Mouse (Mus musculus) retina, adult 2 months (tissue): Measurements from ENCODE around the gene Ablim2.
A peak's percentile ranks its signal among the peaks of the same experiment; 100 is the strongest.

Experiments
- DNase-seq: peaks from one replicate; pipeline ENCODE4 v3.0.0-alpha.2; 2012; ENCODE audit warnings: low read depth, low spot score

Gene Ablim2

DNA sequence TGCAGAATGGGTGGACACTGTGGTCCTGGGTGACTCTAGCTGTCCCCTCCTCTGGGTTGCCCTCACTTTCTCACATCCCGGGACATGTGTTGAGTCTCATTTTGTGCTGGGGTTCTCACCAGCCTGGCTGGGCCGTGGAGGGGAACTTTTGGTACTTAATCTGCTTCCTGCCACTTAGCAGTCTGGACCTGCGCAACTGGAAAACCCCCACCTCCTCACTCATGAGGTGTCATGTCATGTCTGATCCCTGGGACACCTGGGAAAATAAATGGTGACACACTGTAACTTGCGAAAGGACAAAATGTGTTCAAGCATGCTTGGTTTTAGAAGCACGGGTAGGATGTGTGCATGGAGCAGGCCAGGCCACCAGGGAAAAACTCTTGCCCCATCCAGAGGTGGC is 127.0 kb downstream of the Ablim2 start:
- DNase-seq, result no peak

DNA sequence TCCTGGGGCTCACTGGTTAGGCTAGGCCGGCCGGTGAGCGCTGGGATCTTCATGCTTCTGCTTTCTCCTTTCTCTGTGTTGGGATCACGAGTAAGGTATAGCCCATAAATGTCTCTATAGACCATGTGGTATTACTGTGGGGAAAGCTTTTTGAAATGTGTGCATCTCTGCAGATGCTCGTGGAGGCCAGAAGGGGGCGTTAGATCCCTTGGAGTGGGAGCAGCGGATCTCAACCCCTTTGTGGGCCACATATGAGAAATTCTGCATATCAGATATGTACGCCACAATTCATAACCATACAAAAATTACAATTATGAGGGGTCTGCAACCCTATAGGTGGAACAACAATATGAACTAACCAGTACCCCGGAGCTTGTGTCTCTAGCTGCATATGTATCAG is 131.3 kb downstream of the Ablim2 start:
- DNase-seq, result no peak

DNA sequence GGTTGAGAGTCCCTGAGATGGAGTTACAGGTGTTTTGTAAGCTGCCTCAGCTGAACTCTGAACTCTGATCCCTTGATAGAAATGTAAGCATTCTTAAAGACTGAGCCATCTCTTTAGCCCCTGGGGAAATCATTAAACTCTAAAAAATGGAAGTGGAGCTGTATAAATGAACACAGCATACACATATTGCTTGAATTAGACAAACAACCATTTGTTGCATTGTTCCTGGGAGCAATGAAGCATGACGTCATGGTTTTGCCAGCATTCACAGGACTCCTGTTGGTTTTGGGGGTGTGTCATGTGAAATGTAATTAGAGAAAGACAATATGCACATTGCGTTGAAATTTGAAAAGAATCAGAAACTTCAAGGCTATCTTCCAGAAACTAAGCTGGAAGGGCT is 132.0 kb downstream of the Ablim2 start:
- no peak for DNase-seq

DNA sequence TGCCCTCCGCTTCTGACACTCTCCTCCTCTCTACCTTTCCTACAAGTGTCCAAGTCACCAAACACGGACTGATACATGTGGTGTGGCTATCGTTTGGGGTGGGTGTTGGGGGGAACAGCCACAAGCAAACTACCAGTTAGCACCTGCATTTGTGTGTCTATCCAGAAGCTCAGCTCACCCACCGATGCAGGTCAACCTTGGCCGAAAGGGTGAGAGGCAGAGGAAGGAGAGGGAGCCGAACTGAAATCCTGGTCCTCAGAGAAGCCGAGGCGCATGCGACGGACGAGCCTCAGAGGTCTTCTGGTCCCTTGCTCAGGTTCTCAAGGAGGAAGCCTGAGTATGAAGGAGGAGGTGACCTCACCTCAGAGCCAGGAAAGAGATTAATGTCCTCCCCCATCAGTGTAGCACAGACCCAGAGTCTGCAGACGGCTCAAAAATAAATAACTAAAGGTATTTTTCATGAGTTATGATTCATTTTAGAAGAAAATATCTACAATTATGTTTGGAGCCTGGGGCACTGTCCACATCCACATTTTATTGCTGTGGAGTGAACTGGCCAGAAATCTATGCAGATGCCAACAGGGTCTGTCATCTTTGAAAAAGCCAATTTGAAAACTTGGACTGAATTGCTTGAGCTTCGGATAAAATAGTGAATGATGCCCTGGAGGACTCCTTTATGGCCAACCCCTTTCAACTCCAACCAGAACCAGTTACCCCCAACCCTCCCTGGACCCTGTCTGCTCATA is 133.5 kb downstream of the Ablim2 start:
- no peak for DNase-seq

DNA sequence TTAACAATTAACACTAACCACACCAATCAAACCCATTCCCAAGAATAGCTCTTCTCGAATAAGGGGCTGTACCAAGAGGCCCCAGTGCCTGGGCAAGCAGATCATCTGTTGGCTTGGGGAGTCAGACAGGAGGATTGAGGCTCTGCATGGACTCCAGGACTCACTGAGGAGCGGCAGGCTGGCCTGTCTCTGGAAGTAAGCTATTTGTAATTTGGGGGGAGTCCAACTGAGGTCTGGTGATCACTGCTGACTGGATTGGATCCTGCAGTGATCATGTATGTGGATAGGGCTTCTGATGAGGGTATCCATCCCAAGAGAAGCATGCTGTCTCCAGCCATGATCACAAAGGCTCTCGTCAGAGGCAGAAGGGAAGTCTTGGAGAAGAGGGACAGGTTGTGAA is 134.7 kb downstream of the Ablim2 start:
- no peak for DNase-seq

DNA sequence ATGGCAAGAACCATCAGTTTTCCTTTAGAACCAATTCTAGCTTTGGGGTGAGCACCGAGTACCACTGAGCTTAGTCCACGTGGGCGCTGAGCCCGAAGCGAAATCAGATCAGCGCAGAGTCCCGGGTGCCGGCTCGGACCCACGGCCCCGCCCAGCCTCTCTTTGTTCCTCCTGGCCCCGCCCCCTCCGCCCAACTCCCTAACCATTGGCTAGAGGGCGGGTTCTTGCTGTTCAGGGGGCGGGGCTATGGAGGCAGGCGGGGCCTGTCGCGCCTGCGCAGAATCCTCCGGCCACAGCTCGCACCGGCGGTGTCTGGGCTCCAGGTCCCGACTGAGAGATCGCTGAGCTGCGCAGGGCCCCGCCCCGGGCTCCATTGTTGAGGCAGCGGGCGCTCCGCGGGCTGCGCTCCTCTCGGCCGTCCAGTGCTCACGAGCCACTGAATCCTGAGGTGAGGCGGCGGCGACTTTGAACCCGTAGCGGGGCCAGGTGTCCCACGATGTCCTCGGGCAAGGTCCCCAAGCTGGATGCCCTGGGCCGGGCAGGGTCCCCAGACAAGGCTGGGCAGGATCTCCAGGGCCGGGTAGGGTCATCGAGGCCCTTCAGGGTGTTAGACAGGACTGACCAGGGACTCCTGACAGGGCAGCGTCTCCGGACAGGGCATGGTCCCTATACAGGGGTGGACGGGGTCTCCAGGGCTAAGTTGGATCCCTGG is 135.6 kb downstream of the Ablim2 start, which contains the start of gene Afap1:
Afap1 (plus strand) TSS at position 227 of the 712 bp plus-strand sequence.
- DNase-seq, result peak; percentile 92

DNA sequence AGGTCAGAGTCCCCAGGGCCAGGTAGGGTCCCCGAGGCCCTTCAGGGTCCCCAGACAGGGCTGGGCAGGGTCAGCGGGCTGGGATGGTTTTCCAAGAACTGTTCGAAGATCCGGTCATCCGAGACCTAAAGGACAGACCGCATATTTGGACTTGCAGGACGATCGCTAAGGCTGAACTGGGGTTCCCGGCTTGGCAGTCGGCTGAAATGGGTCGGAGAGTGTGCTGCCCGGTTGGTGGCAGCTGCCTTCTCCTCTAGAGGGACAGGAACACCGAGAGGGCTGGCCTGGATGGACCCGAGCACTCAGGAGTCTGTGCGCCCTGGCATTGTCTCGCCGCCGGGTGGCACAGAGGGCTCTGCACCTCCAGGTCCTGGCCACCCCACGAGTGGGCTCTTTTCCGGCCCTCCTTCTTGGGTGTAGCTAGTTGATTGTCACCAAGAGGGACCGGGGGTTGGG is 136.2 kb downstream of the Ablim2 start:
- no peak for DNase-seq

DNA sequence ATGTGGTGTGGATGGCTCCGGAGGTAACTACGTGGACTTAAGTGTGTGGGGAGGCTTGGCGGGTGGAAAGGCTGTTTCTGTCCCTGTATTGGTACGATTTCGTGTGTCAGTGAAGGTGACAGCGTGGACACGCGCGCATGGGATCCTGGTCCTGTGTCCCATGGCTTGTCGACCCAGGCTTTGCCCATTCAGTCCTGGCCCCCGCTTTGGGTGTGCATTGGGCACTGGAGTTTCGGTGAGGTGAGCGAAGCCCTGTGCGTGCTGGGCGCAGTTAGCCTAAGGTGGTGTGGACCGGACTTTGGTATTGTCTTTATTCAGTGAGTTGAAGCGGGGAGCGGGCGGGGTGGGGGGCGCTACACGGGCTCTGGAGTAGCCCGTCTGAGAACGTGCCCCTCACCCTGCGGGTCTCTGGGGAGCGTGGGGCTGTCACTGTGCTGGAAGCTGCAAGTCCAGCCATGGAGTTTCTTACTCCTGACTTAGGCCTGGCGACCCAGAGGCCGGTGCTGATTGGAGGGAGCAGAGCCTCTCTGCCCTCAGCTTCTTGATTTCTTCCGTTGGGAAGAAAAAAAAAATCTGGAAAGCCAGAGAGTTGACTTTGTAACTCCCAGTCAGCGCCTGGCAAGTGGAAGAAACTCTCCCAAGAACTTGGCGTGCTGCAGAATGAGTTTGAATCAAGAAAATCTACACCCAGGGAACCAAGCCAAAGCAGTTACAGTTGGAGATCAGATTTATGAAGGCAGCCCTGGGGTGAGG is 136.8 kb downstream of the Ablim2 start:
- no peak for DNase-seq

DNA sequence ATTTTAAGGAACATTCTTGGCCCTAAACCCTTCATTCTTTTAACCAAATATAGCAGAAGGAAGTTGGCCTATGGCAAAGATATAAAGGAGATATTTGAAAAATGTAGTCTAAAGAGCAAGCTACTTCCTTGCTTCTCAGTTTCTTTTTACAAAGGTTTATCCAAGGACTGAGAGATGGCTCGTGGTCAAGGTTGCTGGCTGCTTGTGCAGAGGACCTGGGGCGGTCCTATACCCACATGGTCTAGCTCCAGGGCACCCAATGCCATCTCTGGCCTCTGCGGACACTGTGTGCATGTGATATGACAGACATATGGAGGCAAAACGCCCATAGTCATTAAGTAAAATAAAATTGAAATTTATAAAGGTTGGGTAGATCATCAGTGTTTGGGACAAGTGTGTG is 138.2 kb downstream of the Ablim2 start:
- no peak for DNase-seq

DNA sequence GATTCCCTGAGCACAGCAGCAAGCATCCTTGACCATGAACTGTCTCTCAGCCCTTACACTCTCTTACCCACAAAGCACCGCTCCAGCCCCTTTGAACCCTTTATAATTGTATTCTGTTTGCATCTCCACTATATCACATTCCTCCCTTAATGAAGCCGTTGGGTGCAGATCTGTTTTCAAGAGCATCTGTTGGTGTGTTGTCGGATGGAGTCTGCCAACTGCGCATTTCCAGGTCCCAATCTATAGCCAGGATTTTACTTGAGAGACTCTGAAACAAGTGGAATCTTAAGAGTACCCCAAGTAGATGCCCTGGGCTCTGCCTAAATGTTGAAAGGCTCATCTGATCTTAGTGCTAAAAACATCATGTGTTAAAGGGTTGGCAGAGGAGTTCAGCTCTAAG is 138.9 kb downstream of the Ablim2 start:
- DNase-seq, result no peak

DNA sequence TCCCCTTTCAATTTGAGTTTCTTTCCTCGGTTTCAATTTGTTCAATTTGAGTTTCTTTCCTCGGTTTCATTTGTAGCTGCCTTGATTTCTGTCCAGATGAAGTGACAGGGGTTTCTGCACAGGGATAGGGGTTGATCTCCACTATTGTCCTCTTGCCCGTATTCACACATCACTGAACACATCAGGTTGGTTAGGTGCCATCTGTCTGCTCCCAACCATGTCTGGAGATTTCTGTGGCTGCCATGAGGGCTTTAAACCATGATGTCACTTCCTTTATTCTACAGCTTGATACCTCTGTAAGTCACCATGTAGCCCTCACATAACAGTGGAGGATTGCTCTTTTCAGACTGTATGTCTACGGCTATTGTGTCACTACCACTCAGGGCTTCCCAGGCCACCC is 139.5 kb downstream of the Ablim2 start:
- DNase-seq, result no peak

DNA sequence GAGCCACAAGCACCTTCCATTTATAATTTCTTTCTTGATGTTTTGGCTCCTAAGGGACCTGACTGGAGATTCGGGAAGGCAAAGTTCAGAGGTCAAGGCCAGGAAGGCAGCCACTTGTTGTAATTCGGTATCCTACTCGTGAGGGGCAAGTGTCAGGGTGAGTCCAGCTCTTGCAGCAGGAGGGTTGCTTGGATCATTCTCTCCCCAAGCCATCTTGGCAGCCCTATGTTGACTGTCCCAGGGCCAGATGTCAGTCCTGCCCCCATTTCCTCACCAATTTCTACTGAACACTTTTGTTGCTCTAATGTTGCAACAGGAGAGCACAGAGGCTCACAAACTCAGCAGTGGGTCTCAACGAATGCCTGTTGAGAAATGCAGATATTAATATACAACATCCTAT is 140.4 kb downstream of the Ablim2 start:
- DNase-seq, result no peak

DNA sequence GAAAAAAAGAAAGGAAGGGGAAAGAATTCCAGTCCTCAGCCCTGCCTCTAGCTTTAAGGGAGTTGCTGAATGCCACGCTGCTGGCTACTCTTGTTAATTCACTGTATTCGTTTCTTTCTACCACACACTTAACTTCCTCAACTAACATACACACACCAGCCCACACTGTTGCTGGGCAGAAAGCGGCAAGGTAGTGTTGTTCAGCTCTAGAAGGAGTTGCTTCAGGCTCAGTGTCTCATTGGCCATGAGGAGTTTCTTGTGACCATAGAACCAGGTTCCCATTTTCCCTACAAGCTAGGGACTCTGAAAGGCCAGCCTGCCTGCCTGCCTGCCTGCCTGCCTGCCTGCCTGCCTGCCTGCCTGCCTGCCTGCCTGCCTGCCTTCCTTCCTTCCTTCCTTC is 141.3 kb downstream of the Ablim2 start:
- no peak for DNase-seq

DNA sequence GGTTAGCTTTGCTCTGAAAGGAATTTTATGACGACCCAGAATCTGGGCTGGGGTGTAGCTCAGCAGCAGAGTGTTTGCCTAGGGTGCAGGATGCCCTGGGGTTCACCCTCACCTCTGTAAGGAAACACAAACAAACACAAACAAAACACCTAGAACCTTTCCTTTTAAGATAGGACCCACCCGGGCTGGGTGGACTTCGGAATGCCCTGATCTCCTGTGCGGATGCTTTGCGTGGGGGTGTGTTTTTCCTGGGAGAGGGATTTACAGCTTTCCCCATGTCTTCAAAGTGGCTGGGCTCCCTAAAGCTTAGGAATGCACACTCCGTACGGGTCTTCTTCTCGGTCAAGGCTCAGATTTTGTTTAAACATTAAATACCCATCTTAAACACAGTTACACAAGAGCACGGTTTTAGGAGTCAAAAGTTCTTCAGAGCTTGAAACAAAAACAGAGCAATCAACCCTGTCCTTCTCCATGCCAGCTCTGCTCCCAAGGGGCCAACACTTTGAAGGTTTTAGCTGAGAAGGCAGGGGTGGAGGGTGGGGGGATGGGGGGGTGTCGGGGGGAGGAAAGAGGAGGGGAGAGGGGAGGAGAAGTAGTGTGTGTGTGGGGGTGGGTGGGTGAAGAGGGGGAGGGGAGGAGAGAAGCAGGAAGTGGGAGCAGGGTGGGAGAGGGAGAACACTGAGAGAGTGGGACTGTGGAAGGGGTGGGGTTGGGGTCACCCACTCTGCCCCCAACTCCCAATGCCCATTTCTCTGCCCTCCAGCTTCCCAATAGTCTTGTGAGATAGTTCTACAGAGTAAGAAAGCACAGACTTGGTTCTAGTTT is 142.9 kb downstream of the Ablim2 start:
- no peak for DNase-seq

DNA sequence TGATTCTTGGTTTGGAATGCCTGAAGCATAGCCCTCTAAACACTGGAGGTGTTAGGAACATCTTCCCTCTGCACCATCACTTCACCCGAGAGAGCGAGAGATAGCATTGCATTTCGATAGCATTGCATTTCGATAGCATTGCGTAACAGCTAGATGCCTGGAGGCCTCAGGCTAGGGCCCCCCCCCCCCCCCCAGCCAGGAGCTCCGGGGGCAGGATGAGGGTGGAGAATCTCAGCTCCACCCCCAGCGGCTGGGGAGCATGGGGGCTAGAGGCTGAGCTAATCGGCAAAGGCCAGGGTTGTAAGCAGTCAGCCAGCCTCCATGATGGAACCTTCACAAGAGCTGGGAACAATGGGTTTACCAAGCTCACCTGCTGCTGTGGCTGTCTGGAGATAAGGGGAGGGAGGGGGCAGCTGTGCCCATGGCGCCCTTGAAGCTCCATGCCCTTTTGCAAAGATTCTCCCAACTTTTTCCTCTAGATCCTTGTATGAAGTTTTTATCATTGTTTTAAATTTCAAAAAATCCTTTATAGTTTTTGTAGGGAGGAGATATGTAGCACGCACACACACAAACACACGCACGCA is 143.6 kb downstream of the Ablim2 start:
- DNase-seq, result no peak

DNA sequence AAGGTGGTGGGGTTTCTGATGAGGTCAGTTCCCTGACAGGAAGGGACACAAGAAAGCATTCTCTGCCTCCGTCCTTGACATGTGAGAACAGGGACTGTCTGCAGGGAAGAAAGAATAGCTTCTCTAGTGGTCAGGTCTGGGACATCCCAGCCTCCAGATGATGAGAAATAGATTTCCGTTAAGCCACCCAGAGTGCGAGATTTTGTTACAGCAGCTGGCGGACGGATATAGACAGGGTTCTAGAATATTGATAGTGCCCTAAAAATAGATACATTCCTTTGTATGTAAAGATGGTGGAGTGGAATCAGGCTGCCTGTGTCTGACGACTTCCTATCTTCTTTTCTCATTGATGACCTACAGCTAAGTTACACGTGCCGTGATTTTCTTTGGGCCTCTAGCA is 145.8 kb downstream of the Ablim2 start:
- no peak for DNase-seq

DNA sequence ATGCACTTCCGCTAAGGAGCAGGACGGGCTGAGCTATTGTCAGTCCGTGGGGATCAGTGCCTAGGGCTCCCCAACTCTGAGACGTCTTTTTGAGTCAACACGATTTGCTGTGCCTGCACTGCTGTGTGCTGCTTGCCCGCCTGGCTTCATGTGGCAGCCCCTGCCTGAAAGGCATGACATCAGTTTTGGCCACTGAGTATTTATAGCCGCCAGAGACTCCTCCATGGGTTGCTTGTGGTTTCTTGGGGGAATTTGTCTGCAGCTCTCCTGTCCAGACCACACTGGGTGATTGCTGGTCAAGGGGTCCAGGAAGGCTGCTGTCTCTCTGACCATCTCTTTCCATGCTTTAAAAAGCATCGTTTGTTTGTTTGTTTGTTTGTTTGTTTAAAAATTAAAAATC is 147.6 kb downstream of the Ablim2 start:
- DNase-seq, result no peak

DNA sequence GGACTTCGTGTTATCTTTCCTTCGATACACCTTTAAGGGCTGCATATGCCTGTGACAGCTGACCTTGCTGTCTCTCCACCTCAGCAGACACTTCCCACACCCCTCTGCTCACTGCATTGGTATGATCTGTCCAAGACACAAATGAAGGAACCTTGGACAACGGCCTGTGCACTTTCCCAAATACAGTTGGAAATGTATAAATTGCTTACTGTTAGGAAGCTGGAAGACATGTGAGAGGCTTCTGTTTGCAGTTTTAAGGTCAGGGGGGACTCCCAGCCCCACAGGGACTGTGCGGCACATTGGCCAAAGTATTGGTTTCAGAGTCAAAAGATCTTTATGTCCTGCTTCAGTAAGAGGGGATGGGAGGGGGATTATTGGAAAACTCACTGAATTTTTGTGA is 149.4 kb downstream of the Ablim2 start:
- DNase-seq, result no peak

DNA sequence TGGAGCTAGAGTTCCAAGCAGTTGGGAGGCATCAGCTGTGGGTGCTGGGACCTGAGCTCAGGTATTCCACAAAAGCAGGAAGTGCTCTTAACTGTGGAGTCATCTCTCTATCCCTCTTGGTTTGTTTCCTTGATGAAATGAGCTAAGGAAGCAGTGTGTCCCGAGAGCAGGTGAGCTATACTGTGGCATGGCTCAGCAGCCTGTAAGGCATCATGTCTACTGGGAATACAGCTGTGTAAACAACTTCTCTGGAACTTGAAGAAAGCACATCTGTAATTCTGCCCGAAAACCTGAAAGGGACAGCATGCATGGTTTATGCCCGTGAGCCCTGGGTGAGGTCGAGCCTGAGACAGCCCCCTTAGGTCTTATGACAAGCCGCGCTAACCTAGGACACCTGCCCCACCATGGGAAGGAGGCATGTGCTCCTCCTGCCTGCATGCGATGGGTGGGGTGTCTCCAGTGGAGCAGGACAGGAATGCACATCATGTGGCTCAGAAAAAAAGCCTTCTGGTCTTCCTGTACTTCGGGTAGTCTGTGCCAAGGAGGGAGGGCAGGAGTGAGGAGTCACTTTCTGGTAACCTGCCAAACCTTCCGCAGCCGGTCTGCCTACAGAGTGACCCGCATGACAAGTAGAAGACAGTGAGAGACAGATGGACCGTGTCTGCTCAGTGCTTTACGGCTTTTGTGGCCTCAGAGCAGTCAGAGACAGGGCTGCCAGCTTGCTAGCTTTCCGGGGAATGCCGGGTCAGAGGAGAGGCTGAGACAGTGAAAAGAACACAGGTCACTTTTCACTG is 150.2 kb downstream of the Ablim2 start:
- no peak for DNase-seq

DNA sequence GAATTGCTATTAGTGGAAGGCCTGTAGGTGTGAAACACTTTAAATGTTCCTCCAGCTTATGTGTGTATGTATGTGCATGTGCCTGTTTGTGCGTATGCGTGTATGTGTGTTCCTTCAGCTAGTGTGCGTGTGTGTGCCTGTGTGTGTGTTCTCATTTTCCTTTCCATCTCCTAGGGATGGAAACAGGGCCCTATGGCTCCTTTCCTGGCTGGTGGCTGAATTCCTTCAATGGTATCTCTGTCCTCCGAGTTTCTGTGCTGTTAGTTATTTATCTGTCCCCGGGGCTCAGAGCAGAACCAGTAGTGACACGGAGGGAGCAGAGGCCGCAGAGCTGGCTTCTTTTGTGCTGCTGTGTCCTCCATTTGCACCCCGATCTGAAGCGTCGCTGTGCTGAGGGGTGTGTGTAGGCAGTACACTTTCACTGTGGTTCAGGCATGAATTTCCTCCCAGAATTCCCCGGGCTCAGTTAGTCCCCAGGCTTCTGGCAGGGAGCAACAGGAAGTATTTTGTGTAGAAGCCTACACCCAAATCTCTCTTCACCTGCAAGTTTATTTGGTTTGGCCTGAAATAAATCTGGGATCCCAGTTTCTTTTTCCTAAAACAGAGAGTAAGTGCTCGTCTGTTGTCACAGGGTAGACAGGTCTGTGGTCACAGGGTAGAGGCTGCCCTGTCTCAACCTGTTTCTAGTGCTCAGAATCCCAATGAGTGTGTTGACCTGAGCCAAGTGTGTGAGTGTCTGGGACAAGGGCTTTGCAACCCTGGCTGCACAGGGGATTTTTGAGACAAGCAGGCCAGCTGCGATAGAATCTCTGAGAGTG is 151.2 kb downstream of the Ablim2 start:
- DNase-seq, result no peak
